Mouse (Mus musculus): ENCODE results near the gene Ldlrad2.

DNA sequence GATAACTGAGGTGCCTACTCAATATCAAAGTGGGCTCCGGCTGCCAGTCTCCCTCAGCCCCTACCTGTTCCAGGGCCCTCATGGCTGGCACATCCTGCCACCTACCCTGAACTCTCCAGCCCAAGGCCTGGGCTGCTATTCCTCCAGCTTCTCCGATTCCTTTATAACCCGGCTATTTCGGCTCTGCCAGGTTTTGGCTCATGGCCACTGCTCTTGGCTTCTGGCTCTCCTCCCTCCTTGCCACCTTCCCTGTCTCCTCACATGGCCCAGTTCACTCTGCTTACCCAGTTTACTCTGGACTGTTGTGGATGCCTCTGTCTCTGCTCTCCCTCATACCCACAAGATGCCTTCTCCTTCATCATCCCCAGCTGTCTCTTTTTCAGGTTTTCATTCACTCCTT is 16.6 kb upstream of the Ldlrad2 start:
- TF ChIP-seq POLR2A (IDR thresholded peaks at IDR 0.05; ENCODE audit: low read depth, low read length) (no peak), CTCF (IDR thresholded peaks at IDR 0.05; ENCODE audit: borderline replicate concordance, insufficient read depth, low read length) (no peak)

Measured in embryonic fibroblast, embryonic 13.5 days (primary cell).